Mouse (Mus musculus): Measurements from ENCODE around the gene Gm13420.
A peak's percentile ranks its signal among the peaks of the same experiment; 100 is the strongest.
"Not testable (repeated sequence)": the region's sequence is repeated elsewhere in the genome, so short reads cannot be mapped to it uniquely, and the experiment has no call there.

Gm13420 gene

GRCm38 (mm10) chr2:29738799-29739198, 12.7 kb downstream of the Gm13420 start:
- DNase-seq (ENCODE audit: low spot score), result no peak

- no peak for DNase-seq (ENCODE audit: low spot score)
Measured at GRCm38 (mm10) chr2:29737209-29737925, 14.1 kb downstream of the Gm13420 start.

GRCm38 (mm10) chr2:29735708-29736107, 15.8 kb downstream of the Gm13420 start:
- DNase-seq (ENCODE audit: low spot score), result no peak

- DNase-seq (ENCODE audit: low spot score), result no peak
Measured at GRCm38 (mm10) chr2:29733348-29733747, 18.1 kb downstream of the Gm13420 start.

- no peak for DNase-seq (ENCODE audit: low spot score)
Measured at GRCm38 (mm10) chr2:29732559-29732958, 18.9 kb downstream of the Gm13420 start.

GRCm38 (mm10) chr2:29731545-29731944, 19.9 kb downstream of the Gm13420 start:
- DNase-seq (ENCODE audit: low spot score), result peak; percentile 31

GRCm38 (mm10) chr2:29729500-29729899, 22.0 kb downstream of the Gm13420 start:
- DNase-seq (ENCODE audit: low spot score), result no peak

GRCm38 (mm10) chr2:29724664-29725365, 26.7 kb downstream of the Gm13420 start:
- no peak for DNase-seq (ENCODE audit: low spot score)

- no peak for DNase-seq (ENCODE audit: low spot score)
Measured at GRCm38 (mm10) chr2:29723132-29723531, 28.4 kb downstream of the Gm13420 start.

GRCm38 (mm10) chr2:29718581-29718980, 32.9 kb downstream of the Gm13420 start:
- no peak for DNase-seq (ENCODE audit: low spot score)

- peak; percentile 22 for DNase-seq (ENCODE audit: low spot score)
Measured at GRCm38 (mm10) chr2:29716691-29717090, 34.8 kb downstream of the Gm13420 start.

GRCm38 (mm10) chr2:29716143-29716542, 35.3 kb downstream of the Gm13420 start:
- no peak for DNase-seq (ENCODE audit: low spot score)

GRCm38 (mm10) chr2:29714127-29714526, 37.4 kb downstream of the Gm13420 start:
- DNase-seq (ENCODE audit: low spot score), result no peak

- DNase-seq (ENCODE audit: low spot score), result no peak
Measured at GRCm38 (mm10) chr2:29713501-29713900, 38.0 kb downstream of the Gm13420 start.

- no peak for DNase-seq (ENCODE audit: low spot score)
Measured at GRCm38 (mm10) chr2:29711877-29712276, 39.6 kb downstream of the Gm13420 start.

GRCm38 (mm10) chr2:29711038-29711437, 40.4 kb downstream of the Gm13420 start:
- DNase-seq (ENCODE audit: low spot score), result no peak

- not testable (repeated sequence) for DNase-seq (ENCODE audit: low spot score)
Measured at GRCm38 (mm10) chr2:29708209-29708608, 43.3 kb downstream of the Gm13420 start.

GRCm38 (mm10) chr2:29707731-29708130, 43.8 kb downstream of the Gm13420 start:
- no peak for DNase-seq (ENCODE audit: low spot score)

GRCm38 (mm10) chr2:29706726-29707620, 44.5 kb downstream of the Gm13420 start:
- DNase-seq (ENCODE audit: low spot score), result no peak

- DNase-seq (ENCODE audit: low spot score), result no peak
Measured at GRCm38 (mm10) chr2:29705493-29705892, 46.0 kb downstream of the Gm13420 start.

GRCm38 (mm10) chr2:29703104-29704081, 48.1 kb downstream of the Gm13420 start:
- no peak for DNase-seq (ENCODE audit: low spot score)

All from ovary, postnatal 14 days (tissue).